Mouse (Mus musculus): Measurements from ENCODE around the gene Pdp2. TPM values are rescaled to one million over a fixed set of nuclear protein-coding genes. Genes with fewer than 3 reads are reported as not detected.

Pdp2 gene
- total RNA-seq, 2 experiments from 2014 or later: 8.4 to 8.5 TPM

DNA sequence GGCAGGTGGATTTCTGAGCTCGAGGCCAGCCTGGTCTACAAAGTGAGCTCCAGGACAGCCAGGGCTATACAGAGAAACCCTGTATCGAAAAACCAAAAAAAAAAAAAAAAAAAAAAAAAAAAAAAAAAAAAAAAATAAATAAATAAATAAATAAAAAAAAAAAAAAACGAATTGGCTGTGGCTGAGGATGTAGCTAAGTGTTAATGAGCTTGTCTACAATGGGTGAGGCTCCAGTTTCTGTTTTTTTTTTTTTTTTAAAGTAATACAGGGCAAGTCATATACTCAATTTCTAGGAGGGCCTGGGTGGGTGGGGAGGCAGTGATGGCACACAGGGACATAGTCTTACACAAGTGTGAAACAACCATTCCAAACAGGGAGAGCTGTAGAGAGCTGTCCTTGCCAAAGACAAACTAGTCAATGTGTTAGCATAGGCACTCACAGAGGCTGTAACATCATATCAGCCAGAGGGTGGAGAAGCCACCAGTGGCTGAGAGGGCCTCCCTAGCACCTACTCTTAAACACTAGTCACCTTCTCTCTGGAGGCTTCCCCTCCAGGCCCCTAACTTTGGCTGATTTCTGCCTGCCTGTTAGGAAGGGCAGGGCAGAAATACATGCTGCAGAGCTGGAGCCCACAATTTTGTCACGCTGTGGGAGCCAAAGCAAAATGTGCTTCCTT is 36.0 kb downstream of the Pdp2 start:
- no peak overlapping the region for H3K4me3 ChIP-seq
- no peak for DNase-seq (ENCODE audit: extremely low spot score in 1 of 2, low spot score in 2 of 2)
- H3K27ac ChIP-seq: no peak overlapping the region
- intact Hi-C loops (cut with DNase I): no loop called here
- no peak for TF ChIP-seq CTCF (IDR thresholded peaks at IDR 0.05)

DNA sequence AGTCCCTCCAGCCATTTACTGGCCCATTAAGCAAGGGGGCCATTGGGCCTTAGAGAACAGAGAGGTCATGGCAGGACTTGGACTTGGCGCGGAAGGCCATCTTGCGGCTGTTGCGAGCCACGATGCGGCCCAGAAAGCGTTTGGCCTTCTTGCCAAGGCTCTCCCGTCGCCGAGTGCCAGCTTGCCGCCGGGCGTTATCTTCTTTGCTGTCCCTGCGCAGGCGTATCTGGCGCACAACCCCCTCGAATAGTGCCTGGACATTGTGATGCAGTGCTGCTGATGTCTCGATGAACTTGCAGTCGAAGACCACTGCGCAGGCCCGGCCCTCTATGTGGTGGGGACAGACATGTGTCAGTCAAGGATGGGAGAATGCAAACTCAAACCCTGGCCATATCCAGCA is 37.2 kb downstream of the Pdp2 start:
- intact Hi-C loops (cut with DNase I): no loop called here
- no peak overlapping the region for H3K4me3 ChIP-seq
- no peak overlapping the region for H3K27ac ChIP-seq
- TF ChIP-seq CTCF (IDR thresholded peaks at IDR 0.05): no peak
- no peak for DNase-seq (ENCODE audit: extremely low spot score in 1 of 2, low spot score in 2 of 2)

DNA sequence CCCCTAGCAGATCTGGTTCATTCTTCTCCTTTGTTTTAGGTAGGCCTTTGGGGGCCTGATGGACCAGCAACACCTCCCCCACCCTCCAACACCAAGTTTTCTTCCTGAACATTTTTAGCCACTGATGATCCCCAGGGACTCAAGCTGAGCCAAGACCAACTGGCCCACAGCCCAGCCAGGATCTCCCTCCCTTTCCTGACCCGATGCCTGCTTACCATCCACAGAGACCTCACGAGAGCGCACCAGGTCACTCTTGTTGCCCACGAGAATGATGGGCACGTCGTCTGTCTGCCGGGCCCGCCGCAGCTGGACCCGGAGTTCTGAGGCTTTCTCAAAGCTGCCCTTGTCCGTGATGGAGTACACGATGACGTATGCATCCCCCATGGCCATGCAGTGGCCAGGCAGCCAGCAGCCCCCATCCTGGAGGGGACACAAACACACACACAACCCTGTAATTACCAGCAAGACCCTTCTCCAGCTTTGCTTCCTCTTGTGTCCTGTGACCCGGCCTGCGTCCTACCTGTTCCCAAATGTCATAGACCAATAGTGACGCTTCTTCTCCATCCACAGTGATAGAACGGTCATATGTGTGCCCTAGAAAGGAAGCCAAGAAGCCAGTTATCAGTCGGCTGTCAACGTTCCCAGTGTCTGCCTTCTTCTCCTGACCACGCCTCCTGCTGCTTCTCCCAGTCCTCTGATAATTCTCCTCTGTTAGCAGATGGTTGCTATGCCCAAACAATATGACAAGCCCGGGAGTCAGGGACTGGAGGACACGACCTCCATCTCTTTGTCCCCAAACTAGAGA is 38.3 kb downstream of the Pdp2 start:
- Histone ChIP-seq H3K4me3 (no peak overlapping the region), H3K27ac (no peak overlapping the region)
- TF ChIP-seq CTCF (IDR thresholded peaks at IDR 0.05): no peak
- no peak for DNase-seq (ENCODE audit: extremely low spot score in 1 of 2, low spot score in 2 of 2)
- intact Hi-C loops (cut with DNase I): no loop called here

DNA sequence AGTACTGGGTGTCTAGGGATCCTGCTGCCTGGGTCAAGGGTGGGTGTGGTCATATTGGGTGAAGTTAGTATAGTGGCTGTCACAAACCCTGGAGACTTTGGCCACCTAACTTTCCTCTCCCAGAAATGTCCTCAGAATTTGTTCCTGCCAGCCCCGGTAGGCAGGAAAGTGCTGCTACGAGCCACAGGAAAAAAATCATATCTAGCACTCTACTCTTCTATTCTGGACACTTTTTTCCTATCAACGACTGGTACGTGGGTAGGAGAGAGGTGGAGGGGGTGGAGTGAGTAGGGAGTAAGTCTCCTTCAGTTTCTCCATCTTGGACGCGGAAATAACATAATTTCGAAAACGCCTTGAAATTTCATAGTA is 38.8 kb downstream of the Pdp2 start:
- no peak overlapping the region for H3K4me3 ChIP-seq

DNA sequence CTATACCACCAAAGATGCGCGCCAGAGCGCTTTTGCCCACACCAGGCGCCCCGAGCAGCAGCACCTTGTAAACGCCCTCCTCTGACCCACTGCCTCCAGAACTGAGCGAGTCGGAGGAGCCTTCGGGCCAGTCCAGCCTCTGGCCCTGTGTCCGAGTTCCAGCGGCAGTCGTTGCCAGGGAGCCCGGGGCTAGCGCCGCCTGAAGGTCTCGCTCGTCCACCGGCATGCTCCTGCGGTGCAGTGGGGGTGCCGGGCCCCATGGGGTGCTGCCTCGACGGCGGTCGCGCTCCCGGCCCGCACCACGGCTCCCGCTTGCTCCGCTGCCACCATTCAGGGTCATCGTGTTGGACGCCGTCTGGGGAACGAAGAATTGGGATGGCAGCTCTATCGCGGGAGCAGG is 39.3 kb downstream of the Pdp2 start:
- DNase-seq (ENCODE audit: extremely low spot score in 1 of 2, low spot score in 2 of 2): no peak

More for the DNA sequence above, 38.8 kb downstream of the Pdp2 start:
- H3K27ac ChIP-seq: no peak overlapping the region
- no peak for DNase-seq (ENCODE audit: extremely low spot score in 1 of 2, low spot score in 2 of 2)
- TF ChIP-seq CTCF (IDR thresholded peaks at IDR 0.05): no peak
- intact Hi-C loops (cut with DNase I): no loop called here

DNA sequence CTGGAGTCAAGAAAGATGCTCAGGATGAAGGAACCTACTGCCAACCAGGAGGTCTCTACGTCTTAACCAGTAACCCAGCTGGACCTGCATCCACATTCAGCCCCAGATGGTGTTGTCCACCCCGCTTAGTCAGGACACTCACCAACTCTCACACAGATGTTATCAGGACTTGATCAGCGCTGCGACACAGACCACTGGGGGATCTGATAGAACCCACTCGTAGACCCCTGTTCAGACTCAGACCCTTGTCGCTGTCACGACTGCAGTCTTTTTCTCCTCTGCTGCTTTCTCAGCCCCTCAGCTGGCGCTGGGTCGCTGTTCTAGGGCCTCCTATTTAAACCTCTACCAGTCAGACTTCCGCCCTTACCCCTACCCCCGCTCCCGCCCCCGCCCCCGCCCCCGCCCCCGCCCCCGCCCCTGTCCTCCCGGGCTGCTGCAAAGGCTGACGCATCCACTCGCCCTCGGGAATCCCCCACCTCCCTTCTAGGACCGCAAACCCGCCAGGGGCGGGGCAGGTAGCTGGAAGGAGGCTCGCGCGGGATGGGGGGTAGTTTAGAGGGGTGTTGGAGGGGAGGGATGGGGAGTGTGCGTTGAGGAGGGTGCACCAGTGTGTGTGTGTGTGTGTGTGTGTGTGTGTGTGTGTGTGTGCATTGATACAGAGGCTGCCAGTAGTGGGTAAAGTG is 39.9 kb downstream of the Pdp2 start, which contains the start of gene Rrad:
TSS of gene Rrad (minus strand) at position 347 of the 683 bp plus-strand sequence.
- no peak for DNase-seq (ENCODE audit: extremely low spot score in 1 of 2, low spot score in 2 of 2)
- H3K4me3 ChIP-seq: peak within 1 kb of the TSS; percentile 35
- intact Hi-C loops (cut with DNase I): no loop called here
- peak within 1 kb of the TSS; percentile 54; the same call in 1 of the 2 replicates for H3K27ac ChIP-seq
- TF ChIP-seq CTCF (IDR thresholded peaks at IDR 0.05): no peak

More for the DNA sequence above, 39.3 kb downstream of the Pdp2 start:
- Histone ChIP-seq H3K27ac (no peak overlapping the region), H3K4me3 (peak overlapping the region; percentile 35)
- no peak for TF ChIP-seq CTCF (IDR thresholded peaks at IDR 0.05)
- intact Hi-C loops (cut with DNase I): no loop called here

DNA sequence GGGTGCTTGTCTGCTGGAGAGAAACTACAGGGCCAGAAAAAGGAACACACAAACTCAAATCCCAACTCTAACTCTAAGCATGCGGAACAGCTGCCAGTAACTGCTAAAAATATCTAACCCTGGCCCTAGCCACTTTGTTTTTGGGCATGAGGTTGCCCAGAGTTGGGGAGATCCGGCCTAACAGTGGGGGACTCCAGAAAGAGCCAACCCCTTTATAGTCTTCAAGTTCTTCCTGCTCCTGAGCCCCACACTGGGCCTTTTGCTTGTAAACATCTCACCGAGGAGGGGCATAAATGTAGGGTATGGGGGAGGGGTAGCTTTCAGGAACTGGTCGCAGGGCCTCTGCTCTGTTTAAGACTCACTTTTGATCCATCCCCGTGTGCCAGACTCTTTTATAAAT is 40.7 kb downstream of the Pdp2 start:
- Histone ChIP-seq H3K27ac (peak overlapping the region; percentile 54; the same call in 1 of the 2 replicates), H3K4me3 (no peak overlapping the region)
- intact Hi-C loops (cut with DNase I): no loop called here
- DNase-seq (ENCODE audit: extremely low spot score in 1 of 2, low spot score in 2 of 2): no peak
- no peak for TF ChIP-seq CTCF (IDR thresholded peaks at IDR 0.05)

DNA sequence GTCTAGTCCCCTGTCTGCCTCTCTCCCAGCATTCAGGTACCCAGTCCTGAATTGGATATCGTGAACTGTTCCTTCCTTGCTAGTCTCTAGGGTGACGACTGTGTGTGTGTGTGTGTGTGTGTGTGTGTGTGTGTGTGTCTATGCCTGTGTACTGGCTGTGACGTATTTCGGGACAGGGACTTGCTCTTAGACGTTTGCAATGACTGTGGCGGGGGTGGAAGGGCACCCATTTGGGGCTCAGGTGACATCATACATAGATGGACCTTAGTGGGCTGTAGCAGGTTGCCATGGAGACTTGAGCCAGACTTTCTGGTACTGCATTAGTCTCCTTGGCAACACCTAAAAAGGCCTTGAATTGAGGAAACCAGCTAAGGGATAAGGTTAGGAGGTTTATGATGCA is 41.2 kb downstream of the Pdp2 start:
- peak overlapping the region; percentile 54; the same call in 1 of the 2 replicates for H3K27ac ChIP-seq
- DNase-seq (ENCODE audit: extremely low spot score in 1 of 2, low spot score in 2 of 2): peak; percentile 36 to 41
- intact Hi-C loops (cut with DNase I): no loop called here
- TF ChIP-seq CTCF (IDR thresholded peaks at IDR 0.05): no peak
- no peak overlapping the region for H3K4me3 ChIP-seq

DNA sequence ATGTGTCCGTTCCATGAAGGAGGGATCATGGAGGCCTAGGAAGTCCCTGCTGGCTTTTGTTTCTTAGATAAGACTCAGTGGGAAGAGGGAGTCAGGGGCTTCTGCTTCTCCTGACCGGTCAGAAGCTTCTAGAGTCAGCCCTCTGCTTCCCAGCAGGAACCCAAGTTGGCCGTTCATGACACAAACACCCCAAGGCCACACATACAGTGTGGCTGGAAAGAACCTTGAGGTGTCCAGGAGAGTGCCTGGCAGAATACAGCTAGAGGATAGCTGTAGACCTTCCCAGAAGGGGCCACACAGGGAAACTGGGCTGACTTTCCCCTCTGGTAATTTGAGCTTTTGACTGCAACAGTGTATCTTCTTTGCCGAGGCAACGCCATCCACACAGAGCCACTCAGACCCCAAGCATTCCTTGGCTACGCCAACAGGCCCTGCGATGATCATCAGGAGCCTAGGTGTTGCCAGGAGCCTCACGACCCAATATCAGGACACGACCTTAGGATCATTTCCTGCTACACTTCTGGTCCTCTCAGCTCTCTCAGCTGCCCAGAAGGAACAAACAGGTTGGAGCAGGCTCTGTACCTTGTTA is 42.0 kb downstream of the Pdp2 start:
- intact Hi-C loops (cut with DNase I): no loop called here
- TF ChIP-seq CTCF (IDR thresholded peaks at IDR 0.05): no peak
- Histone ChIP-seq H3K4me3 (no peak overlapping the region), H3K27ac (no peak overlapping the region; the same call in 1 of the 2 replicates)
- DNase-seq (ENCODE audit: extremely low spot score in 1 of 2, low spot score in 2 of 2): peak in 1 of 2 experiments; percentile 6

DNA sequence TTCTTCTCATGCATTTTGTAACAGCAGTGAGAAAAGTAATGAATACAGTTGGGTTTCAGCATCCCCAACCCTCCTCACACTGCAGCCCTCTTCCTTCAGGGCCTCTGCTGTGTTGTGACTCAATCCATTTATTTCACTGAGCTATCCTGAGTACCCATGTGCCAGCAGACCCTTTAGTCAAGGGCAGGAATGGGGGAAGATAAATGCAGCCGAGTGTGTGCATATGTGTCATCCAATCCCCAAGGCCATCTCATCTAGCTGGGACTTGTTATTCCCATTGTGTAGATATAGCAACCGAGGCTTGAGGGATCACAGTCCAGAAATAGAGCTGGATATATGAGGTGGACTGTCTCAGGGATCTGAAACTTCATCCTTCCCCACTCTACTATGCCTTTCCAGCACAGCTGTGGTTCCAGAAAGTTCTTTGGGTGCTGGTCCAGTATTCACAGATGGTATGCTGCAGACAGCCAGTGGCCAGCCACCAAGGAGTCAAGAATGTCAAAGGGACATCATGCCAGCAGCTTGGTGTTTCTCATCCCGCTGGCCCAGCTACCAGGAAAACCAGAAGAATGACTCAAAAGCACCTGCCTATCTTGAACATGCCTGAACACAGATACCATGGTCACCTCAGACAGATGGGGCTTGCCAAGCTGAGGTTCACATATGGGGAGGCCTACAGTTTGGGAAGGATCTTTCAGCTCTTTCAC is 43.9 kb downstream of the Pdp2 start:
- TF ChIP-seq CTCF (IDR thresholded peaks at IDR 0.05): no peak
- intact Hi-C loops (cut with DNase I): no loop called here
- no peak overlapping the region for H3K27ac ChIP-seq
- no peak overlapping the region for H3K4me3 ChIP-seq
- DNase-seq (ENCODE audit: extremely low spot score in 1 of 2, low spot score in 2 of 2): peak in 1 of 2 experiments; percentile 4

DNA sequence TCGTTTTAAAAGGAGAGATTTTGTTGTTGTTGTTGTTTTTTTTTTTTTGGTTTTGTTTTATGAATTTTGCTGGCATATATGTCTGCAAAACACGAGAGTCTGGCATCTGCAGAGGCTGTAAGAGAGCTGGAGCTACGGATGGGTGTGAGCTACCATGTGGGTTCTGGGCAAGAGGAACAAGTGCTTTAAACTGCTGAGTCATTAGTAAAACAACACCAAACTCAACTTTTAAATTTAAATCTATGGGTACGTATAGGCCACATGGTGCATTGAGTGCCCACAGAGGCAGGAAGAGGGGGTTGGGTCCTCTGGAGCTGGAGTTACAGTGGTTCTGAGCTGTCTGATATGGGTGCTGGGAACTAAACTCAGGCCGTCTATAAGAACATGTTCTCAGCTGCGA is 46.8 kb downstream of the Pdp2 start:
- Histone ChIP-seq H3K4me3 (no peak overlapping the region), H3K27ac (no peak overlapping the region)
- DNase-seq (ENCODE audit: extremely low spot score in 1 of 2, low spot score in 2 of 2): peak in 1 of 2 experiments; percentile 4
- TF ChIP-seq CTCF (IDR thresholded peaks at IDR 0.05): no peak
- intact Hi-C loops (cut with DNase I): no loop called here
